Mouse (Mus musculus) left cerebral cortex, adult 2 months (tissue): Measurements from ENCODE around the gene Uqcrq. TPM values are rescaled to one million over a fixed set of nuclear protein-coding genes. Genes with fewer than 3 reads are reported as not detected.
"Not testable (repeated sequence)": the region's sequence is repeated elsewhere in the genome, so short reads cannot be mapped to it uniquely, and the experiment has no call there.

ENCODE experiments used
- DNase-seq, 2 experiments: peaks; one replicate each; pipeline ENCODE4 v3.0.0; 2021 to 2022; ENCODE audit warnings: low spot score in 2 of 2, mixed read lengths in 1 of 2; ENCODE audit errors: extremely low spot score in 1 of 2
- H3K27ac ChIP-seq: fragments of 200-600 bp; 2 replicates; pipeline ENCODE4 v1.8.1; 2022
- H3K4me3 ChIP-seq: fragments of 200-600 bp; 2 replicates; pipeline ENCODE4 v1.8.1; 2022
- CTCF ChIP-seq: fragments of 200-600 bp; IDR thresholded peaks from 2 replicates; pipeline ENCODE4 v1.8.1; 2022; ENCODE audit warnings: antibody characterized with exemption, mild to moderate bottlenecking, moderate library complexity
- intact Hi-C: fragments of 180-260 bp; cut with DNase I; formaldehyde crosslinking; loops from one replicate; pipeline ENCODE4 v1.15.1; 2025
- total RNA-seq, 2 experiments: library from RNA; stranded (reverse); gene quantifications; 2 replicates each; pipeline ENCODE4 v1.2.3; 2021

Uqcrq gene
- total RNA-seq, 2 experiments from 2014 or later, result 388 to 436 TPM

GRCm38 (mm10) chr11:53428716-53429057 is 1.9 kb downstream of the Uqcrq start:
- TF ChIP-seq CTCF, result no peak
- intact Hi-C loops, result no loop called here
- DNase-seq, result no peak
- no peak overlapping the region for H3K4me3 ChIP-seq
- H3K27ac ChIP-seq, result no peak overlapping the region

- H3K27ac ChIP-seq, result no peak overlapping the region
- intact Hi-C loops, result no loop called here
- no peak for TF ChIP-seq CTCF
- no peak for DNase-seq
- no peak overlapping the region for H3K4me3 ChIP-seq
These were observed 2.5 kb downstream of the Uqcrq start for GRCm38 (mm10) chr11:53427993-53428715.

GRCm38 (mm10) chr11:53426914-53427313 is 3.7 kb downstream of the Uqcrq start:
- H3K27ac ChIP-seq, DNase-seq, intact Hi-C loops, H3K4me3 ChIP-seq: not testable (repeated sequence)

- H3K27ac ChIP-seq, result peak overlapping the region; percentile 69
- H3K4me3 ChIP-seq, result no peak overlapping the region
- no peak for TF ChIP-seq CTCF
- DNase-seq, result no peak
- intact Hi-C loops, result no loop called here
These were observed 4.8 kb downstream of the Uqcrq start for GRCm38 (mm10) chr11:53425711-53426255.

GRCm38 (mm10) chr11:53425251-53425650 is 5.4 kb downstream of the Uqcrq start:
- intact Hi-C loops, result no loop called here
- H3K4me3 ChIP-seq, result no peak overlapping the region
- DNase-seq, result no peak
- TF ChIP-seq CTCF, result no peak
- H3K27ac ChIP-seq, result peak overlapping the region; percentile 69

GRCm38 (mm10) chr11:53424826-53425225 is 5.8 kb downstream of the Uqcrq start:
- peak overlapping the region; percentile 69 for H3K27ac ChIP-seq
- intact Hi-C loops, result no loop called here
- TF ChIP-seq CTCF, result no peak
- DNase-seq, result no peak
- no peak overlapping the region for H3K4me3 ChIP-seq

GRCm38 (mm10) chr11:53423036-53423435 is 7.6 kb downstream of the Uqcrq start, which contains the start of gene Leap2:
Gene Leap2, minus strand, starts transcription at chr11:53423170.
- Histone ChIP-seq H3K4me3 (no peak within 1 kb of the TSS), H3K27ac (no peak within 1 kb of the TSS)
- intact Hi-C loops, result no loop called here
- no peak for TF ChIP-seq CTCF
- no peak for DNase-seq

GRCm38 (mm10) chr11:53418048-53418447 is 12.6 kb downstream of the Uqcrq start:
- Histone ChIP-seq H3K27ac (no peak overlapping the region), H3K4me3 (no peak overlapping the region)
- intact Hi-C loops, result no loop called here
- no peak for DNase-seq
- TF ChIP-seq CTCF, result no peak

- intact Hi-C loops, result no loop called here
- no peak overlapping the region for H3K27ac ChIP-seq
- no peak for TF ChIP-seq CTCF
- no peak for DNase-seq
- H3K4me3 ChIP-seq, result no peak overlapping the region
These were observed 16.8 kb downstream of the Uqcrq start for GRCm38 (mm10) chr11:53413871-53414270.

GRCm38 (mm10) chr11:53411738-53412137 is 18.9 kb downstream of the Uqcrq start:
- TF ChIP-seq CTCF, result peak; percentile 70
- Histone ChIP-seq H3K4me3 (no peak overlapping the region), H3K27ac (no peak overlapping the region)
- DNase-seq, result no peak
- intact Hi-C loops, result no loop called here

GRCm38 (mm10) chr11:53403638-53404037 is 27.0 kb downstream of the Uqcrq start:
- no peak for DNase-seq
- TF ChIP-seq CTCF, result no peak
- Histone ChIP-seq H3K4me3 (no peak overlapping the region), H3K27ac (no peak overlapping the region)
- intact Hi-C loops, result no loop called here

- Histone ChIP-seq H3K27ac (no peak overlapping the region), H3K4me3 (no peak overlapping the region)
- intact Hi-C loops, result no loop called here
- no peak for DNase-seq
- no peak for TF ChIP-seq CTCF
These were observed 36.8 kb downstream of the Uqcrq start for GRCm38 (mm10) chr11:53393856-53394255.
